ENCODE assay signal across 16 mouse cellular contexts in the genomic region with DNA sequence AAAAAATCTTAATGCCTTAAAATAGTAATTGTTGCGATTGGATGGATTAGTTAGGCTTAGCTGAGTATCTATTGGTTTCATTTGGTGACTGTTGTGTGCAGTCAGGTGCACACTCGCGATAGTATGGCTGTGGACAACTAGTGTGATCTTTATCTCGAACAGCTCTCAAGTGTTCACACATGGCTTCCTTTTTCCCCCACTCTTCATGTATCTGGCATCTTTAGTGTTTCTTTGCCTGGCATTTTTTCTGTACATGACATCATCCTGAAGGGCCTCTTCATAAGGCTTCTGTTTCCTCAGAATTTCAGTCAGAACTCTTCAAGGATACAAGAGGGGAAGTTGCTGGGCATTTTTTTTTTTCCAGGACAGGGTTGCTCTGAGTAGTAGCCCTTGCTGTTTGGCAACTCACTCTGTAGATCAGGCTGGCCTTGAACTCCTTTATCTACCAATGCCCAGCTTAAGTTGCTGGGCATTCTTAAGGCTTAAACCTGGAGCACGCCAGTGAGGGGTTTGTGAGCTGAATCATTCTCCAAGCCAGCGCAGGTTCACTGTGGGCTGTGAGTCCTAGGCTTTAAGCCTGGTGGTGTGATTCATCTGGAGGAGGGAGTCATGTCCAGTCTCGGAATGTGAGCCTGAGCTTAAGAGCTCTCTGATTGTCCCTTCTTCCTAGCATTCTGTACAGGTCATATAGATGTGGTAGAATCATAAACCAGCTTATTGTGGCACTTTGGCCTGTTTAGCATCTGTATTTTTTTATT. TPM values are rescaled to one million over a fixed set of nuclear protein-coding genes. Genes with fewer than 3 reads are reported as not detected.
DNase-seq lines count a peak whose midpoint lies in the region; ATAC-seq and TF ChIP-seq lines count a peak whose summit lies in the region.
"Had no signal": no experiment of that assay in that cellular context is flagged by ENCODE, and none has a peak within 500 bp of the region (broad histone marks: within the 10 kb centered on the region; RNA-seq: fewer than 3 reads in every experiment).

No protein-coding gene starts in this region.

- no peak overlapping the region for H3K4me3 ChIP-seq in liver, embryonic 11.5 days (ENCODE audit: low read depth, low read length)
- H3K4me3 ChIP-seq in liver, postnatal 0 days (ENCODE audit: low read depth, low read length) = no peak overlapping the region
- H3K4me3 ChIP-seq in MEL (ENCODE audit: control insufficient read depth in 1 of 2, insufficient read depth in 1 of 2, low read depth in 2 of 2, low read length in 2 of 2) = no peak overlapping the region
- no peak overlapping the region for H3K4me3 ChIP-seq in bone marrow, adult 2 months (replicated peaks; ENCODE audit: control insufficient read depth, low read depth, low read length)
- no peak overlapping the region for H3K4me3 ChIP-seq in liver, embryonic 14.5 days (ENCODE audit: insufficient read depth in 1 of 2, low read depth in 2 of 2, low read length in 2 of 2)
- H3K4me3 ChIP-seq: embryonic facial prominence, embryonic 15.5 days; heart, adult 2 months; limb, embryonic 12.5 days; neural tube, embryonic 15.5 days had no signal

- intact Hi-C loops in gastrocnemius, postnatal 36 days (cut with DNase I) = loop anchor here (5.0 kb wide), 1 partner anchor 46 kb away; no protein-coding TSS in a partner anchor

- H3K9ac ChIP-seq in liver, embryonic 11.5 days (ENCODE audit: low read depth, low read length) = no peak overlapping the region
- H3K9ac ChIP-seq in liver, postnatal 0 days (replicated peaks) = no peak overlapping the region
- H3K9ac ChIP-seq in MEL (ENCODE audit: control insufficient read depth, low read depth, low read length, poor library complexity, severe bottlenecking) = no peak overlapping the region
- no peak overlapping the region; the same call in 1 of the 2 replicates for H3K9ac ChIP-seq in liver, embryonic 14.5 days (replicated peaks)
- H3K9ac ChIP-seq: embryonic facial prominence, embryonic 15.5 days; limb, embryonic 12.5 days; neural tube, embryonic 15.5 days had no signal

- no peak for TF ChIP-seq POLR2A in MEL (IDR thresholded peaks at IDR 0.05; ENCODE audit: control insufficient read depth in 1 of 2, insufficient read depth in 1 of 2, low read depth in 1 of 2, low read length in 2 of 2, poor library complexity in 1 of 2)
- no peak for TF ChIP-seq POLR2A in bone marrow, adult 2 months (IDR thresholded peaks at IDR 0.05; ENCODE audit: borderline replicate concordance, control insufficient read depth, low read depth, low read length)

- no peaks in the 10 kb centered on the region for H3K9me3 ChIP-seq in liver, embryonic 11.5 days (ENCODE audit: control insufficient read depth, low read length)
- no peaks in the 10 kb centered on the region for H3K9me3 ChIP-seq in liver, postnatal 0 days (ENCODE audit: low read length)
- H3K9me3 ChIP-seq in MEL (replicated peaks; ENCODE audit: insufficient read depth, low read length) = no peaks in the 10 kb centered on the region
- H3K9me3 ChIP-seq in liver, embryonic 14.5 days (ENCODE audit: control insufficient read depth, low read length) = no peaks in the 10 kb centered on the region
- H3K9me3 ChIP-seq: embryonic facial prominence, embryonic 15.5 days; limb, embryonic 12.5 days; neural tube, embryonic 15.5 days had no signal

- no peaks in the 10 kb centered on the region for H3K36me3 ChIP-seq in liver, embryonic 11.5 days (ENCODE audit: control insufficient read depth, insufficient read depth, low read length)
- H3K36me3 ChIP-seq in liver, postnatal 0 days (replicated peaks; ENCODE audit: insufficient read depth, low read length) = peaks cover 17% of the 10 kb centered on the region
- peaks cover 7 to 29% of the 10 kb centered on the region in 2 experiments for H3K36me3 ChIP-seq in MEL (ENCODE audit: control insufficient read depth in 1 of 2, insufficient read depth in 2 of 2, low read length in 2 of 2)
- H3K36me3 ChIP-seq in liver, embryonic 14.5 days (replicated peaks; ENCODE audit: control insufficient read depth, insufficient read depth, low read depth) = no peaks in the 10 kb centered on the region; the same call in 1 of the 2 replicates

- no peak for TF ChIP-seq EP300 in liver, postnatal 0 days (IDR thresholded peaks at IDR 0.05; ENCODE audit: low read depth)
- TF ChIP-seq EP300 in MEL (IDR thresholded peaks at IDR 0.05; ENCODE audit: low read depth in 1 of 2, low read length in 2 of 2) = peak; percentile 52 to 80; a peak in 3 of 4 replicates
- TF ChIP-seq EP300 in liver, embryonic 14.5 days (IDR thresholded peaks at IDR 0.05; ENCODE audit: low read depth) = peak; percentile 41; the same call in 1 of the 2 replicates

- H3K79me2 ChIP-seq in MEL (ENCODE audit: control insufficient read depth, insufficient read depth, low read length, poor library complexity) = no peaks in the 10 kb centered on the region

- TF ChIP-seq CTCF in liver, postnatal 0 days (IDR thresholded peaks at IDR 0.05; ENCODE audit: low read depth) = no peak
- TF ChIP-seq CTCF in MEL (IDR thresholded peaks at IDR 0.05 in 2 of 3, conservative IDR thresholded peaks at IDR 0.05 in 1 of 3; ENCODE audit: control insufficient read depth in 1 of 3, insufficient read depth in 1 of 3, low read depth in 2 of 3, low read length in 3 of 3, poor library complexity in 1 of 3, severe bottlenecking in 1 of 3) = no peak
- TF ChIP-seq CTCF in bone marrow, adult 2 months (IDR thresholded peaks at IDR 0.05; ENCODE audit: control insufficient read depth, insufficient read depth, low read length) = no peak
- TF ChIP-seq CTCF in liver, embryonic 14.5 days (IDR thresholded peaks at IDR 0.05; ENCODE audit: low read depth) = no peak

- no peak overlapping the region for H3K27ac ChIP-seq in liver, embryonic 11.5 days (ENCODE audit: low read depth, low read length)
- no peak overlapping the region for H3K27ac ChIP-seq in liver, postnatal 0 days (ENCODE audit: low read depth)
- H3K27ac ChIP-seq in MEL (ENCODE audit: control insufficient read depth, low read depth, low read length) = peak overlapping the region; percentile 61
- 0 out of 2 replicates have a peak overlapping the region, but pooled peaks have one; percentile 29 for H3K27ac ChIP-seq in bone marrow, adult 2 months (ENCODE audit: control insufficient read depth, insufficient read depth, low read depth, low read length, poor library complexity)
- H3K27ac ChIP-seq in liver, embryonic 14.5 days = no peak overlapping the region
- H3K27ac ChIP-seq: embryonic facial prominence, embryonic 15.5 days; heart, adult 2 months; limb, embryonic 12.5 days; neural tube, embryonic 15.5 days had no signal

- no peaks in the 10 kb centered on the region for H3K27me3 ChIP-seq in liver, embryonic 11.5 days (replicated peaks; ENCODE audit: control insufficient read depth, insufficient read depth, low read length)
- no peaks in the 10 kb centered on the region for H3K27me3 ChIP-seq in liver, postnatal 0 days (ENCODE audit: insufficient read depth, low read length)
- no peaks in the 10 kb centered on the region for H3K27me3 ChIP-seq in MEL (ENCODE audit: control insufficient read depth in 1 of 2, insufficient read depth in 2 of 2, low read length in 2 of 2)
- no peaks in the 10 kb centered on the region for H3K27me3 ChIP-seq in liver, embryonic 14.5 days (ENCODE audit: control insufficient read depth, insufficient read depth, low read length)
- H3K27me3 ChIP-seq: embryonic facial prominence, embryonic 15.5 days; limb, embryonic 12.5 days; neural tube, embryonic 15.5 days had no signal

- H3K4me2 ChIP-seq in liver, embryonic 11.5 days = no peak overlapping the region
- H3K4me2 ChIP-seq in liver, postnatal 0 days (ENCODE audit: low read depth, low read length) = no peak overlapping the region
- H3K4me2 ChIP-seq in liver, embryonic 14.5 days (ENCODE audit: low read depth) = no peak overlapping the region
- H3K4me2 ChIP-seq: embryonic facial prominence, embryonic 15.5 days; limb, embryonic 12.5 days; neural tube, embryonic 15.5 days had no signal

- TF ChIP-seq RAD21 in MEL (IDR thresholded peaks at IDR 0.05; ENCODE audit: low read depth, low read length) = no peak

- no peak for DNase-seq in liver, embryonic 11.5 days (ENCODE audit: low spot score)
- DNase-seq in liver, postnatal 0 days = no peak
- DNase-seq in MEL (ENCODE audit: low read depth, low spot score) = peak; percentile 68
- peak in 2 of 3 experiments; percentile 22 to 32 for DNase-seq in liver, embryonic 14.5 days (ENCODE audit: low read depth in 3 of 3, low spot score in 3 of 3)
- DNase-seq in kidney, postnatal 36 days = no peak
- DNase-seq in gastrocnemius, postnatal 36 days = no peak
- DNase-seq in layer of hippocampus, adult 9-11 months = no peak
- DNase-seq: cerebellum, postnatal 25 days; heart, adult 2 months; heart, postnatal 14 days; layer of hippocampus, postnatal 36 days; thymus, postnatal 14 days had no signal

- peaks cover 11% of the 10 kb centered on the region for H3K4me1 ChIP-seq in liver, embryonic 11.5 days (replicated peaks; ENCODE audit: control insufficient read depth, insufficient read depth, low read length)
- no peaks in the 10 kb centered on the region for H3K4me1 ChIP-seq in liver, postnatal 0 days (ENCODE audit: insufficient read depth)
- peaks cover 11 to 12% of the 10 kb centered on the region in 2 experiments; a peak in 3 of 4 replicates for H3K4me1 ChIP-seq in MEL (ENCODE audit: control insufficient read depth in 1 of 2, insufficient read depth in 2 of 2, low read length in 2 of 2)
- no peaks in the 10 kb centered on the region; the same call in 1 of the 2 replicates for H3K4me1 ChIP-seq in bone marrow, adult 2 months (ENCODE audit: control insufficient read depth, insufficient read depth, low read length)
- H3K4me1 ChIP-seq in liver, embryonic 14.5 days (replicated peaks; ENCODE audit: control insufficient read depth in 2 of 2, insufficient read depth in 2 of 2, low read length in 1 of 2) = peaks cover 6 to 7% of the 10 kb centered on the region in 2 experiments; a peak in 3 of 4 replicates
- H3K4me1 ChIP-seq: embryonic facial prominence, embryonic 15.5 days; limb, embryonic 12.5 days; neural tube, embryonic 15.5 days had no signal

- 69% methylated on average over 7 of the region's 7 CpGs for WGBS in liver, embryonic 11.5 days
- WGBS in liver, postnatal 0 days (ENCODE audit: insufficient replicate concordance) = 61% methylated on average over 7 of the region's 7 CpGs
- WGBS in bone marrow, adult 2 months = 54% methylated on average over 7 of the region's 7 CpGs
- WGBS in liver, embryonic 14.5 days (ENCODE audit: insufficient replicate concordance) = 40% methylated on average over 7 of the region's 7 CpGs

- ATAC-seq in liver, embryonic 11.5 days (replicated peaks; ENCODE audit: low FRiP score) = peak; percentile 66
- no peak for ATAC-seq in liver, postnatal 0 days
- ATAC-seq in liver, embryonic 14.5 days (ENCODE audit: insufficient read depth) = peak; percentile 66; the same call in 1 of the 2 replicates

RNA-seq across cellular contexts. Expression of gene Ube2q2, which starts 22.2 kb away (rescaled TPM):
- 34.8 and 36.9 TPM in 2 replicates for polyA plus RNA-seq in liver, embryonic 11.5 days (2014; fragmentation: Nextera tagmentation; extraction: Ambion mirVana)
- 7.7 and 8.3 TPM in 2 replicates for polyA plus RNA-seq in liver, postnatal 0 days (2015; fragmentation: Nextera tagmentation; extraction: Ambion mirVana)
- 17.3 and 21.7 TPM in 2 replicates for total RNA-seq in MEL (2012; rRNA removed)
- 10 to 100 TPM in 1 of 2 experiments, not detected in 1; 23.6 TPM for polyA plus RNA-seq in MEL (2012; ENCODE audit: insufficient read depth in 1 of 2, insufficient read length in 2 of 2, low read depth in 1 of 2, low replicate concordance in 2 of 2, missing spikeins in 1 of 2)
- 9.0 and 13.1 TPM in 2 replicates for polyA plus RNA-seq in bone marrow, adult 2 months (2011; ENCODE audit: insufficient read depth, insufficient read length, low replicate concordance, missing spikeins)
- polyA plus RNA-seq in liver, embryonic 14.5 days (2012; rRNA removed) = 3.6 and 5.3 TPM in 2 replicates
- 11.3 and 11.9 TPM in 2 replicates for polyA plus RNA-seq in liver, embryonic 14.5 days (2014; fragmentation: Nextera tagmentation; extraction: Ambion mirVana)
- 10 to 100 TPM; 30.2 to 33.4 TPM for total RNA-seq in gastrocnemius, postnatal 36 days (2021)

RNA-seq across cellular contexts. Expression of gene Fbxo22, which starts 37.9 kb away (rescaled TPM):
- 52.0 and 57.9 TPM in 2 replicates for polyA plus RNA-seq in liver, embryonic 11.5 days (2014; fragmentation: Nextera tagmentation; extraction: Ambion mirVana)
- polyA plus RNA-seq in liver, postnatal 0 days (2015; fragmentation: Nextera tagmentation; extraction: Ambion mirVana) = 23.1 and 25.0 TPM in 2 replicates
- 28.2 and 28.4 TPM in 2 replicates for total RNA-seq in MEL (2012; rRNA removed)
- polyA plus RNA-seq in MEL (2012; ENCODE audit: insufficient read depth in 1 of 2, insufficient read length in 2 of 2, low read depth in 1 of 2, low replicate concordance in 2 of 2, missing spikeins in 1 of 2) = 10 to 100 TPM in 1 of 2 experiments, not detected in 1; 25.7 TPM
- polyA plus RNA-seq in bone marrow, adult 2 months (2011; ENCODE audit: insufficient read depth, insufficient read length, low replicate concordance, missing spikeins) = 12.6 and 19.8 TPM in 2 replicates
- 6.2 and 8.8 TPM in 2 replicates for polyA plus RNA-seq in liver, embryonic 14.5 days (2012; rRNA removed)
- 15.7 and 16.9 TPM in 2 replicates for polyA plus RNA-seq in liver, embryonic 14.5 days (2014; fragmentation: Nextera tagmentation; extraction: Ambion mirVana)
- 10 to 100 TPM; 18.0 to 18.8 TPM for total RNA-seq in gastrocnemius, postnatal 36 days (2021)

Comparison
In these comparisons a context has a peak if more than half of its experiments do, and no peak if none do; other contexts are left out.
1. DNase-seq: peak in MEL (single experiment) and liver, embryonic 14.5 days (2 of 3); none in liver, embryonic 11.5 days (single experiment), liver, postnatal 0 days (single experiment), kidney, postnatal 36 days (0 of 2), gastrocnemius, postnatal 36 days (0 of 2) and layer of hippocampus, adult 9-11 months (single experiment).
2. H3K27ac ChIP-seq: peak in MEL (single experiment) and bone marrow, adult 2 months (single experiment); none in liver, embryonic 11.5 days (single experiment), liver, postnatal 0 days (single experiment) and liver, embryonic 14.5 days (single experiment).